Mouse (Mus musculus): ENCODE measurements around the gene Scaf1.

DNA sequence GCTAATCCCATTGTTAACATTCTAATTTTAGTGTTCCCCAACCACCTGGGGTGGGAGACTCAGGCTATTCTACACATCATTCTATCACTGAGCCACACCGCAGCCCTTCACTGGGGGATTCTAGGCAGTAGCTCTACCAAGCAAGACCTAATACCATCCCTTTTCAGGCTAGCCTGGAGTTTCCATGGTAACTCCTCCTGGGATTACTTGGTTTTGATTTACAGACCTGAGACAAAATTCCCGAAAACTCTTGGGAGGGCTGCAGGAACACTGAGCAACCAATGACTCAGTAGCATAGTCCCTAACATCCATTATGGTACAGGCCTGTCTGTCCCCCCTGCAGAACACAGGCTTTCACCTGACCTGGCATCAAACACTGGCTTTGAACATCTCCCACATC is 10.1 kb upstream of the Scaf1 start:
- TF ChIP-seq POLR2A (IDR thresholded peaks at IDR 0.05; ENCODE audit: borderline replicate concordance, low read depth, low read length) = no peak
- TF ChIP-seq CTCF (IDR thresholded peaks at IDR 0.05; ENCODE audit: low read depth, low read length) = no peak
